Mouse (Mus musculus): Measurements from ENCODE around the gene 1500009C09Rik. TPM values are rescaled to one million over a fixed set of nuclear protein-coding genes. Genes with fewer than 3 reads are reported as not detected.
A peak's percentile ranks its signal among the peaks of the same experiment; 100 is the strongest.

The 1500009C09Rik gene
- polyA plus RNA-seq, 1 experiment = not detected

DNA sequence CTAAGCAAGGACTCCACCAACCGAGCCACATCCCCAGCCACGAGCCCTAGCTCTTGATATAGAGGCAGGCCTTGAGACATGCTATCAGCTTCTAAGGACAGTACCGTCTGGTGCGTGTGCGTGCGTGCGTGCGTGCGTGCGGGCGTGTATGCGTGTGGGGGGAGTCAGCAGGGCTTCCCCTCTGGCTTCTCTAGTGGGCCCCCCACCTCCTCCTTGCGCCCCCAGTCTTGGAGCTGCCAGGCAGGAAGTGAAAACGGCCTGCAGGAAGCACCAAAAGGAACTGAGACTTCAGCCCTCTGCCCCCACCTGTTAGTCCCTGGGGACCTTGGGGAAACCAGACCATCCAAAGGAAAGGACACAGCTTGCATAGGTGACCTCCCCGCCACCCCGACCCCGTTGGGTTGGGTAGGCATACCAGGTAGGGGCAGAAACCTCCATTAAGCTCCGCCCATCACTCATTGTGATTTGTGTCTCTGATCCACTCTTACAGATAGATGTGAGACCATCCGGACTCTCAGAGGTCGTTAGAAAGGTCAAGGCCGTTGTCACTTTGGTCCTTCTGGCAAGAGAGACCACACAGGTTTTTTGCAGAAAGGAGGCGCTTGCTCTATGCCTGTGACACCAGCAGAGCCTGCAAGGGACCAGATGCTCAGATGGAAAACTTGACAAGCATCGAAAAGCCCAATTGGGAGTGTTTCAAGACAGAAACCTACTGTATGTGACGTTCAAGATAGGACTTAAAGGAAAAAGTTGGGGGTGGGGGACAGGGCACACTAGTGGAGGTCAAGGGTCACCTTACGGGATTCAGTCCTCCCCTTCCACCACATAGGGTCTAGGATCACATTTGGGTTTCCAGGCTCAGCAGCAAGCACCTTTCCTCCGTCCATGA lies 33.2 kb upstream of the 1500009C09Rik start:
- Histone ChIP-seq H3K4me2 (ENCODE audit: low read depth) (no peak overlapping the region), H3K27me3 (ENCODE audit: control insufficient read depth, insufficient read depth, insufficient read length) (no peaks in the 10 kb centered on the region), H3K36me3 (ENCODE audit: control insufficient read depth, insufficient read depth) (no peaks in the 10 kb centered on the region), H3K4me3 (no peak overlapping the region), H3ac (ENCODE audit: control insufficient read depth, insufficient read length) (no peak overlapping the region), H3K79me2 (ENCODE audit: control insufficient read depth, insufficient read depth) (no peaks in the 10 kb centered on the region)
- TF ChIP-seq TCF12 (IDR thresholded peaks at IDR 0.05; ENCODE audit: insufficient read depth, poor library complexity, severe bottlenecking) = no peak

DNA sequence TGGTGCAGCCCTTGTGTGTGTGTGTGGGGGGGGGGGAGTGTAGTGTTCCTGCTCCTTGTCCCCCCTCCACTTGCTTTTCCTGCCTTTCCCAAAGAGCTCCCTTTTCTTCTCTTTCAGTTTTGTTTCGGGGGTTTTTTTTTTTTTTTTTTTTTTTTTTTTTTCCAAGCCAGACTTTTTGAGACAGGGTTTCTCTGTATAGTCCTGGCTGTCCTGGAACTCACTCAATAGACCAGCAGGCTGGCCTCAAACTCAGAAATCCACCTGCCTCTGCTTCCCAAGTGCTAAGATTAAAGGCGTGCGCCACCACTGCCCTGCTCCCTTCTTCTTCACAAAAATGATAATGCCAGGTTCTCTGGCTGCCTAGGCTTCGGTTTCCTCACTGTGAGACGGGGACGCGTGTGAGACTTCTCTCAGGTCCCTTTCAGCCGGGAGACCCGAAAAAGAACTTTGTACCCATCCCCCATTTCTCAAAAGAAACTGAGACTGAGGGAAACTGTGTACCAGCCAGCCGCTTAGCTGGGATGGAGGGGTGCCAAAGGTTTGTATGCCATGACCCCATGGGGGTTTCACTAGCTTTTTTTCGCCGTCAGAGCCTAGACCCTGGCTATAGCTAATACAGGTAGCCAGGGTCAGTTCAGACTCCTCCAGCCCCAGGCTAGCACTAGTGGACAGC lies 32.1 kb upstream of the 1500009C09Rik start:
- H3K4me3 ChIP-seq = no peak overlapping the region
- no peak overlapping the region for H3ac ChIP-seq (ENCODE audit: control insufficient read depth, insufficient read length)
- H3K27me3 ChIP-seq (ENCODE audit: control insufficient read depth, insufficient read depth, insufficient read length) = no peaks in the 10 kb centered on the region

GRCm38 (mm10) chr15:82221104-82221860 lies 30.9 kb upstream of the 1500009C09Rik start:
- TF ChIP-seq SRF (IDR thresholded peaks at IDR 0.05; ENCODE audit: control insufficient read depth, insufficient read length, low read depth) (no peak), POLR2A (IDR thresholded peaks at IDR 0.05; ENCODE audit: insufficient read length, low read depth) (no peak), MAX (IDR thresholded peaks at IDR 0.05; ENCODE audit: low read depth) (no peak), TCF3 (IDR thresholded peaks at IDR 0.05; ENCODE audit: insufficient read length, low read depth) (no peak), MYOG (IDR thresholded peaks at IDR 0.05; ENCODE audit: control insufficient read depth in 1 of 3, insufficient read depth in 1 of 3, insufficient read length in 2 of 3, low read depth in 2 of 3) (no peak), POLR2AphosphoS2 (IDR thresholded peaks at IDR 0.05; ENCODE audit: insufficient read length, low read depth) (no peak), TCF12 (IDR thresholded peaks at IDR 0.05; ENCODE audit: insufficient read depth, poor library complexity, severe bottlenecking) (peak; percentile 33), REST (IDR thresholded peaks at IDR 0.05; ENCODE audit: insufficient read depth, insufficient read length) (no peak), CEBPB (IDR thresholded peaks at IDR 0.05; ENCODE audit: insufficient read depth, poor library complexity, severe bottlenecking) (no peak), MYOD1 (IDR thresholded peaks at IDR 0.05; ENCODE audit: control insufficient read depth in 1 of 3, insufficient read length in 2 of 3, low read depth in 2 of 3) (peak; percentile 75 to 82 (median 81)), E2F4 (IDR thresholded peaks at IDR 0.05; ENCODE audit: insufficient read depth) (no peak), USF1 (IDR thresholded peaks at IDR 0.05; ENCODE audit: low read depth) (no peak)
- H3K27me3 ChIP-seq (ENCODE audit: control insufficient read depth, insufficient read depth, insufficient read length) = no peaks in the 10 kb centered on the region
- no peaks in the 10 kb centered on the region for H3K79me2 ChIP-seq (ENCODE audit: control insufficient read depth, insufficient read depth)
- H3ac ChIP-seq (ENCODE audit: control insufficient read depth, insufficient read length) = no peak overlapping the region
- H3K4me2 ChIP-seq (ENCODE audit: low read depth) = no peak overlapping the region
- H3K36me3 ChIP-seq (ENCODE audit: control insufficient read depth, insufficient read depth) = no peaks in the 10 kb centered on the region
- no peak overlapping the region for H3K4me3 ChIP-seq

More for the DNA sequence above, 32.1 kb upstream of the 1500009C09Rik start:
- no peaks in the 10 kb centered on the region for H3K36me3 ChIP-seq (ENCODE audit: control insufficient read depth, insufficient read depth)
- H3K79me2 ChIP-seq (ENCODE audit: control insufficient read depth, insufficient read depth) = no peaks in the 10 kb centered on the region
- TF ChIP-seq SRF (IDR thresholded peaks at IDR 0.05; ENCODE audit: control insufficient read depth, insufficient read length, low read depth) (no peak), MYOD1 (IDR thresholded peaks at IDR 0.05; ENCODE audit: control insufficient read depth in 1 of 3, insufficient read length in 2 of 3, low read depth in 2 of 3) (no peak), CEBPB (IDR thresholded peaks at IDR 0.05; ENCODE audit: insufficient read depth, poor library complexity, severe bottlenecking) (no peak), E2F4 (IDR thresholded peaks at IDR 0.05; ENCODE audit: insufficient read depth) (no peak), POLR2AphosphoS2 (IDR thresholded peaks at IDR 0.05; ENCODE audit: insufficient read length, low read depth) (no peak), MYOG (IDR thresholded peaks at IDR 0.05; ENCODE audit: control insufficient read depth in 1 of 3, insufficient read depth in 1 of 3, insufficient read length in 2 of 3, low read depth in 2 of 3) (no peak), REST (IDR thresholded peaks at IDR 0.05; ENCODE audit: insufficient read depth, insufficient read length) (no peak), TCF12 (IDR thresholded peaks at IDR 0.05; ENCODE audit: insufficient read depth, poor library complexity, severe bottlenecking) (no peak), POLR2A (IDR thresholded peaks at IDR 0.05; ENCODE audit: insufficient read length, low read depth) (no peak), TCF3 (IDR thresholded peaks at IDR 0.05; ENCODE audit: insufficient read length, low read depth) (no peak), MAX (IDR thresholded peaks at IDR 0.05; ENCODE audit: low read depth) (no peak), USF1 (IDR thresholded peaks at IDR 0.05; ENCODE audit: low read depth) (no peak)
- H3K4me2 ChIP-seq (ENCODE audit: low read depth) = no peak overlapping the region

DNA sequence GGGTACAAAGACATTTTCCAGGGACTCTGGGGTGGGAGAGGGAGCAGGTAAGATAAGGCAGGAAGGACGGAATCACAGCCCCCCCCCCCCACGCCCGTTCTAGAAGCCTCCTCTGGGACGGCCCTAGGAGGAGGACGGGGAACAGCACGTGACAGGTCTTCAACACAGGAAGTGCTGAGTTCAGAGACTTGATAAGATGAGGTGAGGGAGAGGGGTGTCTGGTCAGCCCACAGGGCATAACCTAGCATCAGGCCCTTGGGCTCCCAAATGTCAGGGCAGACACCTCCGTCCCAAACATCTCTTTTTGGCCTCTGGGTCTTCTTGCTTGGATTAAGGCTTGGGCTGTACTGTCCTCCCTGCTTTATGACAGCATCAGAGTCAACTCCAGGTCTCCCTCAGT lies 28.9 kb upstream of the 1500009C09Rik start:
- Histone ChIP-seq H3K79me2 (ENCODE audit: control insufficient read depth, insufficient read depth) (no peaks in the 10 kb centered on the region), H3ac (ENCODE audit: control insufficient read depth, insufficient read length) (no peak overlapping the region), H3K4me3 (peak overlapping the region; percentile 9), H3K36me3 (ENCODE audit: control insufficient read depth, insufficient read depth) (no peaks in the 10 kb centered on the region), H3K27me3 (ENCODE audit: control insufficient read depth, insufficient read depth, insufficient read length) (no peaks in the 10 kb centered on the region), H3K4me2 (ENCODE audit: low read depth) (no peak overlapping the region)
- no peak for TF ChIP-seq USF1 (IDR thresholded peaks at IDR 0.05; ENCODE audit: low read depth)
- no peak for TF ChIP-seq TCF3 (IDR thresholded peaks at IDR 0.05; ENCODE audit: insufficient read length, low read depth)

All from myocyte (in vitro differentiated cells).